Mouse (Mus musculus) bone marrow macrophage, adult 2 months (primary cell): Measurements from ENCODE around the gene Cdkn2d.

Experiments used
- CTCF ChIP-seq: IDR thresholded peaks from 2 replicates; pipeline ENCODE4 v1.5.1; 2012; ENCODE audit warnings: low read depth, mild to moderate bottlenecking, low read length, moderate library complexity
- POLR2A ChIP-seq: IDR thresholded peaks from 2 replicates; pipeline ENCODE4 v1.6.1; 2012; ENCODE audit warnings: mild to moderate bottlenecking, low read depth, low read length, borderline replicate concordance

- TF ChIP-seq CTCF (no peak), POLR2A (no peak)
Measured at GRCm38 (mm10) chr9:21272391-21272790, 18.8 kb downstream of the Cdkn2d start.
